Mouse (Mus musculus): Measurements from ENCODE around the gene Myl6. TPM values are rescaled to one million over a fixed set of nuclear protein-coding genes. Genes with fewer than 3 reads are reported as not detected.

Gene Myl6
- polyA plus RNA-seq, 1 experiment from 2014 or later = 999 TPM

- Histone ChIP-seq H3K27ac (replicated peaks) (no peak overlapping the region; the same call in 1 of the 2 replicates), H3K9me3 (replicated peaks) (no peaks in the 10 kb centered on the region), H3K27me3 (replicated peaks) (no peaks in the 10 kb centered on the region), H3K4me2 (no peak overlapping the region), H3K4me3 (replicated peaks) (no peak overlapping the region), H3K4me1 (peaks cover 32% of the 10 kb centered on the region), H3K36me3 (peaks cover 81% of the 10 kb centered on the region), H3K9ac (replicated peaks) (no peak overlapping the region)
- ATAC-seq (ENCODE audit: low FRiP score) = no peak
- 84% methylated on average over 22 of the region's 22 CpGs for WGBS
These were observed 5.9 kb downstream of the Myl6 start for GRCm38 (mm10) chr10:128487861-128488712.

GRCm38 (mm10) chr10:128486370-128486769, 7.6 kb downstream of the Myl6 start:
- 94% methylated on average over 7 of the region's 7 CpGs for WGBS

GRCm38 (mm10) chr10:128474366-128474765, 19.6 kb downstream of the Myl6 start:
- Histone ChIP-seq H3K36me3 (peaks cover 92% of the 10 kb centered on the region), H3K4me3 (replicated peaks) (no peak overlapping the region), H3K4me1 (no peaks in the 10 kb centered on the region), H3K9ac (replicated peaks) (no peak overlapping the region), H3K27me3 (replicated peaks) (no peaks in the 10 kb centered on the region), H3K9me3 (replicated peaks) (no peaks in the 10 kb centered on the region), H3K4me2 (no peak overlapping the region), H3K27ac (replicated peaks) (no peak overlapping the region)
- ATAC-seq (ENCODE audit: low FRiP score) = no peak
- 92% methylated on average over 10 of the region's 12 CpGs for WGBS

More at GRCm38 (mm10) chr10:128486370-128486769, 7.6 kb downstream of the Myl6 start:
- Histone ChIP-seq H3K36me3 (peaks cover 96% of the 10 kb centered on the region), H3K4me3 (replicated peaks) (no peak overlapping the region), H3K27ac (replicated peaks) (no peak overlapping the region), H3K4me1 (peaks cover 19% of the 10 kb centered on the region), H3K9ac (replicated peaks) (no peak overlapping the region), H3K9me3 (replicated peaks) (no peaks in the 10 kb centered on the region), H3K4me2 (no peak overlapping the region), H3K27me3 (replicated peaks) (no peaks in the 10 kb centered on the region)
- no peak for ATAC-seq (ENCODE audit: low FRiP score)

- ATAC-seq (ENCODE audit: low FRiP score) = no peak
- peaks cover 38% of the 10 kb centered on the region for H3K36me3 ChIP-seq
- WGBS = under 1% methylated on average over 5 of the region's 5 CpGs
- H3K4me1 ChIP-seq = peaks cover 20% of the 10 kb centered on the region
- no peaks in the 10 kb centered on the region for H3K9me3 ChIP-seq (replicated peaks)
- H3K27ac ChIP-seq (replicated peaks) = peak overlapping the region; percentile 96
- H3K9ac ChIP-seq (replicated peaks) = peak overlapping the region; percentile 94
- H3K4me3 ChIP-seq (replicated peaks) = peak overlapping the region; percentile 70
- H3K27me3 ChIP-seq (replicated peaks) = no peaks in the 10 kb centered on the region
- H3K4me2 ChIP-seq = peak overlapping the region; percentile 83
These were observed 33.7 kb downstream of the Myl6 start for GRCm38 (mm10) chr10:128460270-128460630.

- Histone ChIP-seq H3K9ac (replicated peaks) (peak overlapping the region; percentile 94), H3K4me3 (replicated peaks) (peak overlapping the region; percentile 70), H3K4me2 (peak overlapping the region; percentile 83), H3K9me3 (replicated peaks) (no peaks in the 10 kb centered on the region), H3K36me3 (peaks cover 33% of the 10 kb centered on the region), H3K27ac (replicated peaks) (peak overlapping the region; percentile 96), H3K27me3 (replicated peaks) (no peaks in the 10 kb centered on the region), H3K4me1 (peaks cover 24% of the 10 kb centered on the region)
- WGBS = 0% methylated on average over 38 of the region's 67 CpGs
- peak; percentile 50 for ATAC-seq (ENCODE audit: low FRiP score)
These were observed 34.3 kb downstream of the Myl6 start for GRCm38 (mm10) chr10:128459409-128460269.

- peak; percentile 84 for ATAC-seq (ENCODE audit: low FRiP score)
- peak within 1 kb of the TSS; percentile 83 for H3K4me2 ChIP-seq
- H3K9ac ChIP-seq (replicated peaks) = peak within 1 kb of the TSS; percentile 94
- H3K27ac ChIP-seq (replicated peaks) = peak within 1 kb of the TSS; percentile 96
- no peaks in the 10 kb centered on the region for H3K27me3 ChIP-seq (replicated peaks)
- 2% methylated on average over 56 of the region's 86 CpGs for WGBS
- peak within 1 kb of the TSS; percentile 70 for H3K4me3 ChIP-seq (replicated peaks)
- no peaks in the 10 kb centered on the region for H3K9me3 ChIP-seq (replicated peaks)
- peaks cover 25% of the 10 kb centered on the region for H3K36me3 ChIP-seq
- H3K4me1 ChIP-seq = peaks cover 24% of the 10 kb centered on the region
These were observed 35.1 kb downstream of the Myl6 start, which contains the start of gene Smarcc2 for GRCm38 (mm10) chr10:128458719-128459408. Gene Smarcc2 (plus strand): TSS chr10:128459248.

- peak; percentile 71 for ATAC-seq (ENCODE audit: low FRiP score)
- peaks cover 24% of the 10 kb centered on the region for H3K4me1 ChIP-seq
- peak overlapping the region; percentile 96 for H3K27ac ChIP-seq (replicated peaks)
- no peaks in the 10 kb centered on the region for H3K27me3 ChIP-seq (replicated peaks)
- H3K36me3 ChIP-seq = peaks cover 20% of the 10 kb centered on the region
- H3K4me2 ChIP-seq = peak overlapping the region; percentile 62
- peak overlapping the region; percentile 70 for H3K4me3 ChIP-seq (replicated peaks)
- H3K9me3 ChIP-seq (replicated peaks) = no peaks in the 10 kb centered on the region
- under 1% methylated on average over 29 of the region's 29 CpGs for WGBS
- H3K9ac ChIP-seq (replicated peaks) = peak overlapping the region; percentile 94
These were observed 35.6 kb downstream of the Myl6 start for GRCm38 (mm10) chr10:128458348-128458718.

GRCm38 (mm10) chr10:128457676-128458075, 36.3 kb downstream of the Myl6 start:
- Histone ChIP-seq H3K36me3 (peaks cover 14% of the 10 kb centered on the region), H3K4me3 (replicated peaks) (peak overlapping the region; percentile 70), H3K9me3 (replicated peaks) (no peaks in the 10 kb centered on the region), H3K4me1 (peaks cover 24% of the 10 kb centered on the region), H3K27me3 (replicated peaks) (no peaks in the 10 kb centered on the region), H3K9ac (replicated peaks) (no peak overlapping the region), H3K4me2 (peak overlapping the region; percentile 62), H3K27ac (replicated peaks) (no peak overlapping the region)
- 86% methylated on average over 6 of the region's 6 CpGs for WGBS
- ATAC-seq (ENCODE audit: low FRiP score) = no peak

- Histone ChIP-seq H3K27me3 (replicated peaks) (no peaks in the 10 kb centered on the region), H3K4me1 (peaks cover 13% of the 10 kb centered on the region), H3K9me3 (replicated peaks) (no peaks in the 10 kb centered on the region), H3K36me3 (no peaks in the 10 kb centered on the region), H3K4me2 (peak overlapping the region; percentile 43), H3K9ac (replicated peaks) (0 out of 2 replicates have a peak overlapping the region, but pooled peaks have one; percentile 6), H3K27ac (replicated peaks) (no peak overlapping the region), H3K4me3 (replicated peaks) (no peak overlapping the region; the same call in 1 of the 2 replicates)
- ATAC-seq (ENCODE audit: low FRiP score) = no peak
- WGBS = 6% methylated on average over 6 of the region's 6 CpGs
These were observed 38.7 kb downstream of the Myl6 start for GRCm38 (mm10) chr10:128455280-128455679.

GRCm38 (mm10) chr10:128454471-128454870, 39.5 kb downstream of the Myl6 start:
- no peak overlapping the region for H3K9ac ChIP-seq (replicated peaks)
- H3K36me3 ChIP-seq = no peaks in the 10 kb centered on the region
- no peaks in the 10 kb centered on the region for H3K9me3 ChIP-seq (replicated peaks)
- H3K4me2 ChIP-seq = no peak overlapping the region
- 75% methylated on average over 3 of the region's 3 CpGs for WGBS
- no peak overlapping the region for H3K4me3 ChIP-seq (replicated peaks)
- ATAC-seq (ENCODE audit: low FRiP score) = no peak
- no peaks in the 10 kb centered on the region for H3K27me3 ChIP-seq (replicated peaks)
- peaks cover 11% of the 10 kb centered on the region; the same call in 1 of the 2 replicates for H3K4me1 ChIP-seq
- H3K27ac ChIP-seq (replicated peaks) = no peak overlapping the region

GRCm38 (mm10) chr10:128451014-128451413, 42.9 kb downstream of the Myl6 start:
- WGBS = 85% methylated on average over 6 of the region's 6 CpGs
- Histone ChIP-seq H3K4me3 (replicated peaks) (no peak overlapping the region), H3K9me3 (replicated peaks) (no peaks in the 10 kb centered on the region), H3K27ac (replicated peaks) (no peak overlapping the region), H3K4me1 (0 out of 2 replicates have a peak, but pooled peaks cover 4% of the 10 kb centered on the region), H3K27me3 (replicated peaks) (no peaks in the 10 kb centered on the region), H3K4me2 (no peak overlapping the region), H3K36me3 (no peaks in the 10 kb centered on the region), H3K9ac (replicated peaks) (no peak overlapping the region)
- ATAC-seq (ENCODE audit: low FRiP score) = no peak

All from neural tube, embryonic 15.5 days (tissue).